Mouse (Mus musculus) hematopoietic multipotent progenitor cell, adult 10-12 weeks (in vitro differentiated cells): Measurements from ENCODE around the gene Adamts10. TPM values are rescaled to one million over a fixed set of nuclear protein-coding genes. Genes with fewer than 3 reads are reported as not detected.

Source experiments
- polyA plus RNA-seq: library from polyadenylated mRNA; stranded (reverse); fragments of >175 nt; gene quantifications from 2 replicates; pipeline ENCODE4 v1.2.3, GENCODE M21; 2012; ENCODE audit warnings: low replicate concordance

The Adamts10 gene
- polyA plus RNA-seq, result 75.2 and 147 TPM in 2 replicates

GRCm38 (mm10) chr17:33523918-33524755 is at the start of gene Adamts10:
Adamts10 (plus strand) TSS chr17:33524204.

GRCm38 (mm10) chr17:33555223-33555855 is 31.3 kb downstream of the Adamts10 start, which contains the start of gene Myo1f:
Myo1f (plus strand) TSS chr17:33555707.

Other genes with a start within 250 kb of the Adamts10 start
- gene Zfp955b, start 234.7 kb upstream of the Adamts10 start, polyA plus RNA-seq, result 0.16 and 0.43 TPM in 2 replicates
- gene Zfp81, start 165.3 kb upstream of the Adamts10 start, polyA plus RNA-seq, result 0.14 and 0.68 TPM in 2 replicates
- gene Zfp101, start 129.6 kb upstream of the Adamts10 start, polyA plus RNA-seq, result 0.16 and 0.28 TPM in 2 replicates
- gene Actl9, start 91.3 kb upstream of the Adamts10 start, polyA plus RNA-seq, result not detected in 2 replicates
- gene Myo1f, start 31.5 kb downstream of the Adamts10 start, polyA plus RNA-seq, result 33.7 and 64.1 TPM in 2 replicates
- 93.4 and 109 TPM in 2 replicates for gene Zfp414, start 104.9 kb downstream of the Adamts10 start, polyA plus RNA-seq
- gene Pram1, start 113.9 kb downstream of the Adamts10 start, polyA plus RNA-seq, result 0.39 and 11.5 TPM in 2 replicates
- 541 and 779 TPM in 2 replicates for gene Hnrnpm, start 162.7 kb downstream of the Adamts10 start, polyA plus RNA-seq
- gene March2, start 194.5 kb downstream of the Adamts10 start, polyA plus RNA-seq, result 44.5 and 158 TPM in 2 replicates
- gene Rab11b, start 236.3 kb downstream of the Adamts10 start, polyA plus RNA-seq, result 143 and 241 TPM in 2 replicates